Mouse (Mus musculus): ENCODE results near the gene Tesc. TPM values are rescaled to one million over a fixed set of nuclear protein-coding genes. Genes with fewer than 3 reads are reported as not detected.

Tesc gene
- total and polyA plus RNA-seq, 3 experiments: 0.34 to 0.80 TPM; not detected in 1

DNA sequence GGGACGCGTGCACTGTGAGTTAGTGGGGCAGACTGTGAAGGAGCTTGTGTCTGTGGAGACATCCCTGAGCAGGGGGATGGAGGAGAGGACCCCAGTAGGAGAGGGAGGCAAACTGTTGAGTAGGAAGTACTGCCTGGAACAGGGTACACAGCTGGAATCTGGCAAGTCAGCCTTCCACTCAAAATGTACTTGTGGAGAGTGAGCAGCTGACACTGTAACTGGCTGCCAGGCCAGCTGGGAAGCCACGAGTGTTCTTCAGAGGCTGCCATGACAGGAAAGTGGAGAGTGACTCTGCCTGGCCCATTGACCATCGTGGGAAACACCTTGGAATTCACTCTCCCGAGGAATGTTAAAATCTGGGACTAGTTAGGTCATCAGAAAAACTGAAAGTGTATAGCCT is 45.6 kb upstream of the Tesc start:
- Histone ChIP-seq H3K9ac (ENCODE audit: insufficient read depth, low read depth) (no peak overlapping the region), H3K27ac (ENCODE audit: insufficient read depth, low read depth) (no peak overlapping the region), H3K36me3 (replicated peaks in 1 of 2; ENCODE audit: control insufficient read depth in 1 of 2, insufficient read depth in 1 of 2, low read length in 1 of 2) (peaks cover 46 to 91% of the 10 kb centered on the region in 2 experiments), H3K27me3 (replicated peaks) (no peaks in the 10 kb centered on the region), H3K4me3 (replicated peaks in 1 of 3; ENCODE audit: low read depth in 2 of 3, low read length in 2 of 3, poor library complexity in 1 of 3) (no peak overlapping the region), H3K79me2 (replicated peaks; ENCODE audit: control insufficient read depth, extremely low read depth, insufficient read depth, poor library complexity, severe bottlenecking) (no peaks in the 10 kb centered on the region), H3K4me1 (ENCODE audit: control insufficient read depth in 1 of 2, insufficient read depth in 2 of 2) (peaks cover 9 to 22% of the 10 kb centered on the region in 2 experiments), H3K4me2 (ENCODE audit: insufficient read depth, low read depth, poor library complexity, severe bottlenecking) (no peak overlapping the region), H3K9me3 (replicated peaks; ENCODE audit: low read length) (no peaks in the 10 kb centered on the region)
- TF ChIP-seq UBTF (IDR thresholded peaks at IDR 0.05; ENCODE audit: low read depth, low read length): no peak
- TF ChIP-seq HCFC1 (IDR thresholded peaks at IDR 0.05; ENCODE audit: low read depth, low read length): no peak
- no peak for TF ChIP-seq ZC3H11A (IDR thresholded peaks at IDR 0.05; ENCODE audit: low read depth, low read length)
- no peak for TF ChIP-seq POLR2AphosphoS2 (IDR thresholded peaks at IDR 0.05; ENCODE audit: low read depth, low read length)
- no peak for TF ChIP-seq USF1 (IDR thresholded peaks at IDR 0.05; ENCODE audit: low read depth, low read length)
- TF ChIP-seq ZMIZ1 (IDR thresholded peaks at IDR 0.05; ENCODE audit: low read depth, low read length): no peak
- no peak for TF ChIP-seq CHD1 (IDR thresholded peaks at IDR 0.05; ENCODE audit: low read depth, low read length)
- no peak for TF ChIP-seq JUND (conservative IDR thresholded peaks at IDR 0.05; ENCODE audit: low read depth, low read length)
- no peak for TF ChIP-seq NRF1 (IDR thresholded peaks at IDR 0.05; ENCODE audit: low read depth, low read length)
- no peak for TF ChIP-seq MAX (IDR thresholded peaks at IDR 0.05; ENCODE audit: low read length)
- dilution Hi-C loops (cut with MboI; ENCODE audit: extremely low pct_ligation_motif_present, extremely low pct_unique_long_range_greater_than_20kb, low sequenced_read_pairs): no loop called here
- DNase-seq (ENCODE audit: extremely low read depth): no peak
- in situ Hi-C loops (cut with MboI; ENCODE audit: low pct_ligation_motif_present, low pct_unique_long_range_greater_than_20kb, low sequenced_read_pairs): no loop called here

DNA sequence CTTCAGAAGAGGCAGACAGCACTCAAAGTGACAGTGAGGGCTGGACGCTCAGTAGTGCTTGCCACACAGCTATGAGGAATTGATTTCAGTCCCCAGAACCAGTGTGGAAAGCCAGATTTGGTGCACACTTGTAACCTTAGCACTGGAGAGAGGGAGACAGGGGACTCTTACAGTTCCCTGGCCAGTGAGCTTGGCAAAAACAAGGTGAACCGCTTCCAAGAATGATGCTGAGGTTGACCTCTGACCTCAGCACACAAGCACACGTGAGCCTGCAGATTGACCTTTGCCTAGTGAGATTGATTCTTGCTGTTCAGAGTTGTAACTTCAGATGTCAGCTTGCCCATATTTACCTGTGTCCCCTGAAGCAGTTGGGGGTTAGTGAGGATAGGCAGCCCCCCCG is 41.2 kb upstream of the Tesc start:
- no peak overlapping the region for H3K4me2 ChIP-seq (ENCODE audit: insufficient read depth, low read depth, poor library complexity, severe bottlenecking)
- no peak overlapping the region for H3K27ac ChIP-seq (ENCODE audit: insufficient read depth, low read depth)
- in situ Hi-C loops (cut with MboI; ENCODE audit: low pct_ligation_motif_present, low pct_unique_long_range_greater_than_20kb, low sequenced_read_pairs) (no loop called here), dilution Hi-C loops (cut with MboI; ENCODE audit: extremely low pct_ligation_motif_present, extremely low pct_unique_long_range_greater_than_20kb, low sequenced_read_pairs) (no loop called here)
- DNase-seq (ENCODE audit: extremely low read depth): no peak
- no peak for TF ChIP-seq ELF1 (IDR thresholded peaks at IDR 0.05; ENCODE audit: low read depth, low read length)
- no peak for TF ChIP-seq CTCF (conservative IDR thresholded peaks at IDR 0.05 in 1 of 2, IDR thresholded peaks at IDR 0.05 in 1 of 2; ENCODE audit: low read depth in 2 of 2, low read length in 2 of 2)
- no peak for TF ChIP-seq GABPA (IDR thresholded peaks at IDR 0.05; ENCODE audit: insufficient replicate concordance, low read depth, low read length)
- TF ChIP-seq ETS1 (conservative IDR thresholded peaks at IDR 0.05; ENCODE audit: low read depth, low read length): no peak
- TF ChIP-seq MXI1 (IDR thresholded peaks at IDR 0.05; ENCODE audit: low read depth, low read length): no peak
- TF ChIP-seq ZC3H11A (IDR thresholded peaks at IDR 0.05; ENCODE audit: low read depth, low read length): no peak
- no peak for TF ChIP-seq RCOR1 (conservative IDR thresholded peaks at IDR 0.05; ENCODE audit: low read depth, low read length)
- TF ChIP-seq MYC (IDR thresholded peaks at IDR 0.05; ENCODE audit: low read depth, low read length): no peak
- no peak overlapping the region for H3K9ac ChIP-seq (ENCODE audit: insufficient read depth, low read depth)
- H3K27me3 ChIP-seq (replicated peaks): no peaks in the 10 kb centered on the region
- peaks cover 0 to 12% of the 10 kb centered on the region in 2 experiments; a peak in 2 of 4 replicates for H3K4me1 ChIP-seq (ENCODE audit: control insufficient read depth in 1 of 2, insufficient read depth in 2 of 2)
- H3K4me3 ChIP-seq (replicated peaks in 1 of 3; ENCODE audit: low read depth in 2 of 3, low read length in 2 of 3, poor library complexity in 1 of 3): no peak overlapping the region
- H3K9me3 ChIP-seq (replicated peaks; ENCODE audit: low read length): no peaks in the 10 kb centered on the region
- no peaks in the 10 kb centered on the region for H3K79me2 ChIP-seq (replicated peaks; ENCODE audit: control insufficient read depth, extremely low read depth, insufficient read depth, poor library complexity, severe bottlenecking)
- H3K36me3 ChIP-seq (replicated peaks in 1 of 2; ENCODE audit: control insufficient read depth in 1 of 2, insufficient read depth in 1 of 2, low read length in 1 of 2): peaks cover 60 to 97% of the 10 kb centered on the region in 2 experiments

Data from CH12.LX (cell line).